Comparison of ENCODE assay signal across 38 mouse cellular contexts in genomic region chr8:107012666-107013065, GRCm38 (mm10). TPM values are rescaled to one million over a fixed set of nuclear protein-coding genes. Genes with fewer than 3 reads are reported as not detected.
"Had no signal": no experiment of that assay in that cellular context is flagged by ENCODE, and none has a peak within 500 bp of the region (broad histone marks: within the 10 kb centered on the region; RNA-seq: fewer than 3 reads in every experiment).

No protein-coding gene starts in this region.

- H3K27me3 ChIP-seq: heart, embryonic 12.5 days; hindbrain, embryonic 12.5 days; intestine, embryonic 15.5 days; liver, embryonic 13.5 days; liver, embryonic 15.5 days had no signal

- H3K36me3 ChIP-seq: liver, embryonic 13.5 days; liver, embryonic 15.5 days had no signal

- H3K4me2 ChIP-seq: heart, embryonic 12.5 days; hindbrain, embryonic 12.5 days; hindbrain, embryonic 14.5 days; intestine, embryonic 15.5 days; liver, embryonic 11.5 days; liver, embryonic 13.5 days; liver, embryonic 15.5 days had no signal

- H3K27ac ChIP-seq: gastrocnemius, adult 2 months; heart, embryonic 10.5 days; hindbrain, embryonic 10.5 days; hindbrain, embryonic 12.5 days; hindbrain, embryonic 14.5 days; intestine, embryonic 15.5 days; layer of hippocampus, adult 2 months; left cerebral cortex, adult 2 months; liver, embryonic 13.5 days; liver, embryonic 15.5 days had no signal

- H3K4me1 ChIP-seq: heart, embryonic 10.5 days; heart, embryonic 12.5 days; hindbrain, embryonic 10.5 days; hindbrain, embryonic 12.5 days; intestine, embryonic 15.5 days; liver, embryonic 13.5 days; liver, embryonic 15.5 days had no signal

- DNase-seq: gastrocnemius, adult 2 months; gastrocnemius, postnatal 10 days; gastrocnemius, postnatal 25 days; heart, adult 18-20 months; heart, postnatal 10 days; heart, postnatal 4 days; kidney, adult 18-20 months; kidney, adult 8-10 months; kidney, postnatal 10 days; kidney, postnatal 25 days; kidney, postnatal 4 days; liver; liver, embryonic 13.5 days had no signal

- H3K4me3 ChIP-seq: gastrocnemius, adult 2 months; heart, embryonic 10.5 days; heart, embryonic 12.5 days; hindbrain, embryonic 10.5 days; hindbrain, embryonic 12.5 days; intestine, embryonic 15.5 days; layer of hippocampus, adult 2 months; left cerebral cortex, adult 2 months; liver, embryonic 13.5 days; liver, embryonic 15.5 days had no signal

- H3K9ac ChIP-seq: heart, embryonic 12.5 days; hindbrain, embryonic 12.5 days; hindbrain, embryonic 14.5 days; intestine, embryonic 15.5 days; liver, embryonic 13.5 days; liver, embryonic 15.5 days had no signal

- ATAC-seq: hindbrain, embryonic 16.5 days; inflammation-experienced regulatory T-cells, adult 6 months; intestine, embryonic 15.5 days; intestine, postnatal 0 days had no signal

- H3K9me3 ChIP-seq: heart, embryonic 10.5 days; heart, embryonic 12.5 days; hindbrain, embryonic 10.5 days; hindbrain, embryonic 12.5 days; intestine, embryonic 15.5 days; liver, embryonic 13.5 days; liver, embryonic 15.5 days had no signal

RNA-seq across cellular contexts. Expression of gene Tmed6, which starts 52.8 kb away (rescaled TPM):
- total RNA-seq: gastrocnemius, adult 2 months; gastrocnemius, postnatal 10 days; gastrocnemius, postnatal 25 days; gastrocnemius, postnatal 4 days; granulocyte monocyte progenitor cell, adult 5-6 weeks; heart, adult 18-20 months; heart, adult 8-10 months; heart, postnatal 10 days; heart, postnatal 25 days; heart, postnatal 4 days; layer of hippocampus, postnatal 10 days; layer of hippocampus, postnatal 25 days; left cerebral cortex, adult 2 months; left cerebral cortex, postnatal 14 days; left cerebral cortex, postnatal 36 days had no signal
- polyA plus RNA-seq: heart, embryonic 12.5 days; heart, embryonic 14.5 days; heart, embryonic 16.5 days; hindbrain, embryonic 10.5 days; hindbrain, embryonic 12.5 days; hindbrain, embryonic 14.5 days; hindbrain, embryonic 16.5 days; limb, embryonic 11.5 days; limb, embryonic 14.5 days had no signal
